Mouse (Mus musculus) liver, postnatal 0 days (tissue): ENCODE measurements around the gene Aph1c. TPM values are rescaled to one million over a fixed set of nuclear protein-coding genes. Genes with fewer than 3 reads are reported as not detected.
"Not testable (repeated sequence)": the region's sequence is repeated elsewhere in the genome, so short reads cannot be mapped to it uniquely, and the experiment has no call there.

Experiments
- ATAC-seq: fragments of 200-750 bp; cut with Nextera tagmentation; 2 replicates; pipeline ENCODE4 v1.8.0; 2017; ENCODE audit warnings: mild to moderate bottlenecking, moderate library complexity
- DNase-seq: peaks from one replicate; pipeline ENCODE4 v3.0.0-alpha.2; 2016
- H3K27ac ChIP-seq: fragments of 300-500 bp; sonication (generic); 2 replicates; pipeline ENCODE4 v1.5.1; 2014; ENCODE audit warnings: antibody characterized with exemption, moderate library complexity, mild to moderate bottlenecking, low read depth
- H3K27me3 ChIP-seq: fragments of 300-500 bp; sonication (generic); 2 replicates; pipeline ENCODE4 v1.6.1; 2014; ENCODE audit warnings: low read length, control low read depth, mixed read lengths; ENCODE audit not compliant: insufficient read depth
- H3K36me3 ChIP-seq: fragments of 300-500 bp; sonication (generic); replicated peaks from 2 replicates; pipeline ENCODE4 v1.6.1; 2014; ENCODE audit warnings: mild to moderate bottlenecking, control low read depth, low read length, moderate library complexity, mixed read lengths; ENCODE audit not compliant: insufficient read depth
- H3K4me1 ChIP-seq: fragments of 300-500 bp; sonication (generic); 2 replicates; pipeline ENCODE4 v1.6.1; 2014; ENCODE audit warnings: antibody characterized with exemption, mild to moderate bottlenecking, control low read depth; ENCODE audit not compliant: insufficient read depth
- H3K4me2 ChIP-seq: fragments of 300-500 bp; sonication (generic); 2 replicates; pipeline ENCODE4 v1.6.1; 2014; ENCODE audit warnings: low read depth, mild to moderate bottlenecking, low read length, moderate library complexity, mixed read lengths
- H3K4me3 ChIP-seq: fragments of 300-500 bp; sonication (generic); 2 replicates; pipeline ENCODE4 v1.5.1; 2014; ENCODE audit warnings: low read depth, low read length
- H3K9ac ChIP-seq: fragments of 300-500 bp; sonication (generic); replicated peaks from 2 replicates; pipeline ENCODE4 v1.6.1; 2014; ENCODE audit warnings: mild to moderate bottlenecking, moderate library complexity
- H3K9me3 ChIP-seq: fragments of 300-500 bp; sonication (generic); 2 replicates; pipeline ENCODE4 v1.6.1; 2016; ENCODE audit warnings: mild to moderate bottlenecking, control low read depth, low read length, mixed read lengths
- CTCF ChIP-seq: sonication (generic); IDR thresholded peaks from 2 replicates; pipeline ENCODE4 v1.5.1; 2016; ENCODE audit warnings: antibody characterized with exemption, low read depth
- EP300 ChIP-seq: IDR thresholded peaks from 2 replicates; pipeline ENCODE4 v1.6.1; 2016; ENCODE audit warnings: antibody characterized with exemption, low read depth, mild to moderate bottlenecking
- WGBS: fragments of 180-500 bp; shearing (Covaris S2); extraction: QIAGEN DNeasy Blood & Tissue Kit; methylation state at CpG from one replicate; pipeline ENCODE4 v1.1.7; 2014; ENCODE audit not compliant: insufficient replicate concordance; 5-methylcytosine and 5-hydroxymethylcytosine counted together
- polyA plus RNA-seq: library from polyadenylated mRNA; unstranded; fragments of >200 nt; fragmentation: Nextera tagmentation; extraction: Ambion mirVana; gene quantifications from 2 replicates; pipeline ENCODE4 v1.2.1, GENCODE M21; 2015

Gene Aph1c
- polyA plus RNA-seq, 1 experiment from 2014 or later: 3.3 TPM

GRCm38 (mm10) chr9:66878899-66879298, 44.4 kb upstream of the Aph1c start:
- H3K36me3 ChIP-seq: no peaks in the 10 kb centered on the region
- no peak overlapping the region for H3K27ac ChIP-seq
- 79% methylated on average over 3 of the region's 3 CpGs for WGBS
- DNase-seq: no peak
- H3K4me1 ChIP-seq: peaks cover 16% of the 10 kb centered on the region
- H3K27me3 ChIP-seq: no peaks in the 10 kb centered on the region
- peaks cover 3% of the 10 kb centered on the region; the same call in 1 of the 2 replicates for H3K9me3 ChIP-seq
- no peak overlapping the region for H3K4me2 ChIP-seq
- no peak overlapping the region for H3K4me3 ChIP-seq
- H3K9ac ChIP-seq: no peak overlapping the region
- ATAC-seq: no peak
- TF ChIP-seq EP300 (no peak), CTCF (no peak)

GRCm38 (mm10) chr9:66876577-66876976, 42.1 kb upstream of the Aph1c start:
- WGBS: 76% methylated on average over 5 of the region's 5 CpGs
- H3K9ac ChIP-seq: no peak overlapping the region
- DNase-seq (no peak), ATAC-seq (no peak)
- no peak overlapping the region for H3K4me2 ChIP-seq
- no peaks in the 10 kb centered on the region for H3K4me1 ChIP-seq
- H3K36me3 ChIP-seq: no peaks in the 10 kb centered on the region
- H3K27ac ChIP-seq: no peak overlapping the region
- H3K4me3 ChIP-seq: no peak overlapping the region
- no peaks in the 10 kb centered on the region for H3K27me3 ChIP-seq
- TF ChIP-seq EP300: no peak
- TF ChIP-seq CTCF: no peak
- peaks cover 3% of the 10 kb centered on the region; the same call in 1 of the 2 replicates for H3K9me3 ChIP-seq

- TF ChIP-seq EP300: no peak
- no peak for TF ChIP-seq CTCF
- ATAC-seq: no peak
Observed at GRCm38 (mm10) chr9:66874297-66874696, 39.8 kb upstream of the Aph1c start.

GRCm38 (mm10) chr9:66873531-66873930, 39.0 kb upstream of the Aph1c start:
- Histone ChIP-seq H3K4me1 (no peaks in the 10 kb centered on the region), H3K36me3 (no peaks in the 10 kb centered on the region), H3K9me3 (peaks cover 3% of the 10 kb centered on the region; the same call in 1 of the 2 replicates), H3K27ac (no peak overlapping the region), H3K9ac (no peak overlapping the region), H3K4me2 (no peak overlapping the region), H3K4me3 (no peak overlapping the region), H3K27me3 (no peaks in the 10 kb centered on the region)
- no peak for TF ChIP-seq EP300
- no peak for TF ChIP-seq CTCF
- no peak for DNase-seq
- no peak for ATAC-seq

More at GRCm38 (mm10) chr9:66874297-66874696, 39.8 kb upstream of the Aph1c start:
- Histone ChIP-seq H3K4me1 (no peaks in the 10 kb centered on the region), H3K9ac (no peak overlapping the region), H3K9me3 (peaks cover 3% of the 10 kb centered on the region; the same call in 1 of the 2 replicates), H3K4me3 (no peak overlapping the region), H3K27me3 (no peaks in the 10 kb centered on the region), H3K36me3 (no peaks in the 10 kb centered on the region), H3K27ac (no peak overlapping the region), H3K4me2 (no peak overlapping the region)
- DNase-seq: no peak
- WGBS: 96% methylated on average over 5 of the region's 5 CpGs

- not testable (repeated sequence) for H3K36me3 ChIP-seq, ATAC-seq, H3K4me3 ChIP-seq, H3K27ac ChIP-seq, DNase-seq, H3K4me2 ChIP-seq, H3K9me3 ChIP-seq, H3K9ac ChIP-seq, H3K4me1 ChIP-seq, H3K27me3 ChIP-seq
- WGBS: 69% methylated on average over 2 of the region's 2 CpGs
Observed at GRCm38 (mm10) chr9:66873009-66873408, 38.5 kb upstream of the Aph1c start.

GRCm38 (mm10) chr9:66872015-66872727, 37.6 kb upstream of the Aph1c start:
- no peak overlapping the region for H3K27ac ChIP-seq
- TF ChIP-seq CTCF (no peak), EP300 (no peak)
- H3K9me3 ChIP-seq: peaks cover 3% of the 10 kb centered on the region; the same call in 1 of the 2 replicates
- no peaks in the 10 kb centered on the region for H3K27me3 ChIP-seq
- H3K9ac ChIP-seq: no peak overlapping the region
- no peaks in the 10 kb centered on the region; the same call in 1 of the 2 replicates for H3K36me3 ChIP-seq
- H3K4me3 ChIP-seq: no peak overlapping the region
- 83% methylated on average over 10 of the region's 10 CpGs for WGBS
- no peak for ATAC-seq
- DNase-seq: no peak
- H3K4me1 ChIP-seq: no peaks in the 10 kb centered on the region
- H3K4me2 ChIP-seq: no peak overlapping the region
